Mouse (Mus musculus): Measurements from ENCODE around the gene Ldb3.

Gene Ldb3

GRCm38 (mm10) chr14:34511901-34512300, 76.6 kb downstream of the Ldb3 start:
- no peak for DNase-seq (ENCODE audit: low spot score in 2 of 2)

- DNase-seq (ENCODE audit: low spot score in 2 of 2), result no peak
Measured at GRCm38 (mm10) chr14:34508842-34509439, 79.5 kb downstream of the Ldb3 start.

- no peak for DNase-seq (ENCODE audit: low spot score in 2 of 2)
Measured at GRCm38 (mm10) chr14:34508187-34508840, 80.2 kb downstream of the Ldb3 start.

GRCm38 (mm10) chr14:34505309-34505708, 83.2 kb downstream of the Ldb3 start:
- DNase-seq (ENCODE audit: low spot score in 2 of 2), result no peak

GRCm38 (mm10) chr14:34504377-34504776, 84.1 kb downstream of the Ldb3 start:
- DNase-seq (ENCODE audit: low spot score in 2 of 2), result no peak

GRCm38 (mm10) chr14:34503759-34504158, 84.7 kb downstream of the Ldb3 start:
- DNase-seq (ENCODE audit: low spot score in 2 of 2), result no peak

- no peak for DNase-seq (ENCODE audit: low spot score in 2 of 2)
Measured at GRCm38 (mm10) chr14:34503325-34503647, 85.2 kb downstream of the Ldb3 start, which contains the start of gene Bmpr1a. TSS of gene Bmpr1a (minus strand) at chr14:34503341.

GRCm38 (mm10) chr14:34502475-34503324, 85.8 kb downstream of the Ldb3 start:
- DNase-seq (ENCODE audit: low spot score in 2 of 2), result peak; percentile 19 to 38

GRCm38 (mm10) chr14:34501804-34502474, 86.5 kb downstream of the Ldb3 start:
- peak in 1 of 2 experiments; percentile 19 for DNase-seq (ENCODE audit: low spot score in 2 of 2)

GRCm38 (mm10) chr14:34501447-34501803, 87.1 kb downstream of the Ldb3 start:
- peak in 1 of 2 experiments; percentile 1 for DNase-seq (ENCODE audit: low spot score in 2 of 2)

- DNase-seq (ENCODE audit: low spot score in 2 of 2), result no peak
Measured at GRCm38 (mm10) chr14:34500309-34500708, 88.2 kb downstream of the Ldb3 start.

- no peak for DNase-seq (ENCODE audit: low spot score in 2 of 2)
Measured at GRCm38 (mm10) chr14:34499664-34500063, 88.8 kb downstream of the Ldb3 start.

GRCm38 (mm10) chr14:34497346-34497745, 91.1 kb downstream of the Ldb3 start:
- no peak for DNase-seq (ENCODE audit: low spot score in 2 of 2)

- no peak for DNase-seq (ENCODE audit: low spot score in 2 of 2)
Measured at GRCm38 (mm10) chr14:34493682-34494081, 94.8 kb downstream of the Ldb3 start.

GRCm38 (mm10) chr14:34492688-34493087, 95.8 kb downstream of the Ldb3 start:
- DNase-seq (ENCODE audit: low spot score in 2 of 2), result no peak

GRCm38 (mm10) chr14:34490965-34491364, 97.5 kb downstream of the Ldb3 start:
- no peak for DNase-seq (ENCODE audit: low spot score in 2 of 2)

- DNase-seq (ENCODE audit: low spot score in 2 of 2), result no peak
Measured at GRCm38 (mm10) chr14:34489928-34490327, 98.6 kb downstream of the Ldb3 start.

GRCm38 (mm10) chr14:34486169-34486568, 102.3 kb downstream of the Ldb3 start:
- no peak for DNase-seq (ENCODE audit: low spot score in 2 of 2)

- no peak for DNase-seq (ENCODE audit: low spot score in 2 of 2)
Measured at GRCm38 (mm10) chr14:34483469-34484341, 104.8 kb downstream of the Ldb3 start.

All from natural killer cell, adult 2 months (primary cell).